Mouse (Mus musculus) gastrocnemius, adult 8-10 months (tissue): ENCODE results near the gene Slc26a9. TPM values are rescaled to one million over a fixed set of nuclear protein-coding genes. Genes with fewer than 3 reads are reported as not detected.

Experiments
- DNase-seq, 2 experiments: peaks; one replicate each; pipeline ENCODE4 v3.0.0; 2022; ENCODE audit warnings: low spot score in 2 of 2
- total RNA-seq, 4 experiments: library from RNA; stranded (reverse); gene quantifications; 2 replicates each; pipeline ENCODE4 v1.2.4; 2022

Gene Slc26a9
- total RNA-seq = not detected

DNA sequence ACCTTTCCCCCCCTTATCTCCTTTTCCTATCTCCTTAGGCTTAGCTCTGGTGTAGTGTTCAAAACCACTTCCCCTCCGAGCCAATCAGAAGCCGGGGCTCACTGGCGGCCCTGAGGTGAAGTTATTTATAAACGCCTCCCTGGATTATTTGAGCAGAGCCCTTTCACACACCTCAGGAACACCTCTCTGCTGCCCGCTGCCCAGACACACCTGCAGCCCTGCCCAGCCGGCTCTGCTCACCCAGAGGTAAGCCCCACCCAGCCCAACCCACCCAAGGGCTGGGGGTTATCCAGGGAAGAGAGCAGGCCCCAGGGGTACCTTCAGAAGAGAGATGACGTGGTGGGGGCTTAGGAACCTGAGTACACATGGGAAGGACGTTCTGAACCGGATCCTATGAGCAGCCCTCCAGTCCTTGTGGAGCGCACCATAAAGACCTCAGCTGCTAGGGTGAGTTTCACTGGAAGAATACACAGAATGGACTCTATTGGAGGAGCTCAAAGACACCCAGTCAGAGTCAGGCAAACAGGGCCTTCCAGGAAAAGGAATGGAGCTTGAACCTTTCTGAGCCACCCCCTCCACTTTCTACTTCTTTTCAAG, at the start of gene Slc26a9:
TSS of gene Slc26a9 (plus strand) at position 155 of the 597 bp plus-strand sequence.
- no peak for DNase-seq

DNA sequence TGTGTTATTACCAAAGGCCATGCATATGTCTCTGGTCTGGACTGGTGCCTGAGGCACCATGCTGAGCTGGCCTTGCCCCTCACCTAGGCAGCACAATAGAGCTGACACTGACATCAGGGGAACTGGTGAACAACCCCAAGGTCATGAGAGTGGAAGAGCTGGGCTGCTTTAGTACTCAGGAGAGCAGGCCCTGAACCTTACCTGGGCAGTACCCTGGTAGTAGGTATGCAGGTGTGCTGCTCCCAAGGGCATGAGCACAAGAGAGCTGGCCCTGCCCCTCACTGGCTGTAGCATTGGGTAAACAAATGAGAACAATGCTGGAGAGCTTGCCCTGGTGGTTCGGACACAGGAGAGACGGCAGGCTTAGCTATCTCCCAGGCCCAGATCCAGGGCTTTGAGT, 48.5 kb upstream of the Slc26a9 start:
- no peak for DNase-seq

GRCm38 (mm10) chr1:131696325-131696724, 47.5 kb upstream of the Slc26a9 start:
- no peak for DNase-seq

DNA sequence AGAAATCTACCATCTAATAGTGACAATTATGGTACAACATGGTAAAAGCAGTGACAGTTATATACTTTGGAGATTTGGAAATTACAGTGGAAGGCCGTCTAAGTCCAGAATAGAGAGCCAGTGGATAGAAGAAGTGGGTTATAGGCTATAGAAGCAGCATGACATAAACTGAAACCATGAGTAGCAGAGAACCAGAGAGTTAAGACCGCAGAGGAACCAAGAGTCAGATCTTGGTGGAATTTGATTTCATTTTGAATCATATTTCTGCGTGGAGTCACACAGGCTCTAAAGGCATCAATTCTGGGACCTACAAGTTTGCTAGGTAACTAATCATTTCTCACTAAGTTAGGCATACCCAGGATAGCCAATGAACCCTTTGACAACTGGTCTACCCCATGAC, 45.1 kb upstream of the Slc26a9 start:
- no peak for DNase-seq

- no peak for DNase-seq
Measured at GRCm38 (mm10) chr1:131699642-131700041, 44.2 kb upstream of the Slc26a9 start.

DNA sequence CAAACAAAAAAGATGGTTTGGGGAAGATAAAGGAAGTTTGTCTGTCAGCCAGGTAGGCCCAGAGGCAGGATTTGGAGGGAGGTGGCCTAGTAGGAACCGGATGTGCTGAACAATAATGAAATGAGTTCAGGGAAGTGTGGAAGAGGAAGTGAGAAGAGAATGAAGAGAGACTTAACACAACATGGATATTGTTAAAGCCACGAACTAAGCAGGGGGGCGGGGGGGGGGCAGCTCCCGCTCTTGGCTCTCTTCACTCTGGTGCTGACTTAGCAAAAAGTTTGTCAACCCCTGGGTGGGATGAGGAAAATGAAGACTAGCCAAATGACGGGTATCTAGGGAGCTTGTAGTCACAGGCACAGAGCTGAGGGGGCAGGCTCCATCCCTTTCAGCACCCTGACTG, 43.4 kb upstream of the Slc26a9 start:
- no peak for DNase-seq

DNA sequence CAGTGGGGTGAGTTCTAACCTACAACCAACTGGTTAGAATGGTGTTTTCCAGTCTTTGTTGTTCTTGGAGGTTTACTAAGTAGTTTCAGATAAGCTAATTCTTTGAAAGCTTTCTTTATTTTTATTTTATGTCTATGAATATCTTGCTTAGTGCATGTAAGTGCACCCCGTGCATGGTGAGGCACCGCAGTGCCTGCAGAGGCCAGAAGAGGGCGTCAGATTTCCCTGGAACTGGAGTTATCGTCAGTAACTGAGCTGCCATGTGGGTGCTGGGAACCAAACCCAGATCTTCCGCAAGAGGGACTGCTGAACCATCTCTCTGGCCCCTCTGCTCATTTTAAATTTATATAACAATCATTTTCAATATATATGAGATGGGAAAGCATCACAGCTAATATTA, 42.4 kb upstream of the Slc26a9 start:
- DNase-seq = no peak

GRCm38 (mm10) chr1:131702094-131702766, 41.6 kb upstream of the Slc26a9 start:
- DNase-seq = no peak

DNA sequence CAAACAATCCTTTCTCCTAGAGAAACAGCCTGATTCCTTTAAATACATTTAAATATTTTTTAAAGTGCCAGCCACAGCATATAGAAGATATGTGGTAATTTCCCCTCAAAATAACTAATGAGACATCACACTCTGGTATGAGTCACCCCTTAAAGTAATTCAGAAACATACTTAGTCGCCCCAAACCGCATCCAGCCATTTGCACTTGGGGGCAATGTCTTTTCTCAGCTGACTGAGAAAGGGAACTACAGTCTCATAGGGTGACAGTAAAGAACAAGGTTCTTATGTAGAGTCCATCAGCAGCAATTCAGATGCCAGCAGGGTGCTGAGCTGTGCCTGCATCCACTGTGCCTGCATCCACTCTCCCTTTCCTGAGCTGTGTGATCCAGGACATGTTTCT, 40.3 kb upstream of the Slc26a9 start:
- DNase-seq = no peak

- DNase-seq = peak in 1 of 2 experiments; percentile 31
Measured at GRCm38 (mm10) chr1:131708338-131708737, 35.5 kb upstream of the Slc26a9 start.

DNA sequence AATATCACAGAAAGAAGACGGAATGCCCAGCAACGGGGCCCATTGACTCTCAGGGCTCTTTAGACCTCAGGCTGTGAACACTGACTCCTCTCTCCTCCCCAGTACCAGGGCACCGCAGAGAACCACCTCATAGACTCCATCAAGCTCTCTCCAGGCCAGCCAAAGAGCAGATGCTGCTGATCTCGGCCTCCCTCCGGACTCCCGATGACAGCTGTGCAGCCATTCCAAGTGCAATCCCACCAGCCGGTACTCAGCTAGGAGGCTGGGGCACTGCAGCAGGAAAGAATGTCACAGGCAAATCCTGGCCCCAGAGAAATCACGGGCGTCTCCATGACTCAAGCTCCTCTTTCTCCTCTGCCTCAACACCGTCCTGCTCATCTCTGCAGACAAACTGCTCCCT, 32.3 kb upstream of the Slc26a9 start:
- no peak for DNase-seq

GRCm38 (mm10) chr1:131712386-131712785, 31.4 kb upstream of the Slc26a9 start:
- peak; percentile 51 to 63 for DNase-seq

DNA sequence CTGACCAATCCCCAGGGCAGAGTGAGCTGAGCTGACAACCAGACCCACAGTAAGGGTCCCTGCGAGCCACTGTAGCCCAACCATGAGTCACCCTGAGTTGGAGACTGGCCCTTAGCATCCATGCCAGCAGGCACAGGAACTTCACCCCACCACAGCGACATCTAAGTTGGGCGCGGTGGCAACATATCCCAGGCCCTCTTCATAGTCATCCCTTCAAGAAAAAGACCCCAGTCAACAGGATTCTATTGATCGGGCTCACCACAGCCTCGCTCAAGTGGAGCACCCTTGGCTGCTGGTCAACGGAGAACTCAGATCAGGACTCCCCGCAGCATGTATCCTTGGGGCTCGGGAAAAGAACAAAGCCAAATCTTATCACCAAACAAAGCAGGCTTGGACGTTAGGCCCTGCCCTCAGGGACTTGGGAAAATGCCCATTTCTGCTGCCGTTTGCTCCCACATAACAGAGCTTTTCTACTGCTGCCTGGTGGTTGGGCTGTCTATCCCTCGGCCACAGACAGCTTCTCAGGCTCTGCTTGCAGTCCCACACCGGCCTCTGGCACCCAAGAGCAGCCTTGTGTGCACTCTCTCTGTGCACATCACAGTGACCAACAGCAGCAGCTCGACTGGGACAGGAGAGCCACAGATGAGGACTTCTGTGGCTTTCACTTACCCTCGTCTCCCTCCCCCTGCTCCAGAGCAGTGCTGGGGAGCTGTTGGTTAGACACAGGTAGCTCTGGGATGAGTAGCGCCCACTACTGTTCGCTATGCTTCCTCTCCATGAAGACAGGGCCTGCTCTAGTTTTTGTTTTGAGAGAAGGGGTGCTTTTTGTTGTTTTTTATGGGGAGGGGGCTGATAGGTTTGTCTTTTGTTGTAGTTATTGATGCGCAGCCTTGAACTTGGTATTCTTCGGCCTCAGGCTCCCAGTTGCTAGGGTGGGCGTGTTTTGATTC, 29.2 kb upstream of the Slc26a9 start:
- no peak for DNase-seq

DNA sequence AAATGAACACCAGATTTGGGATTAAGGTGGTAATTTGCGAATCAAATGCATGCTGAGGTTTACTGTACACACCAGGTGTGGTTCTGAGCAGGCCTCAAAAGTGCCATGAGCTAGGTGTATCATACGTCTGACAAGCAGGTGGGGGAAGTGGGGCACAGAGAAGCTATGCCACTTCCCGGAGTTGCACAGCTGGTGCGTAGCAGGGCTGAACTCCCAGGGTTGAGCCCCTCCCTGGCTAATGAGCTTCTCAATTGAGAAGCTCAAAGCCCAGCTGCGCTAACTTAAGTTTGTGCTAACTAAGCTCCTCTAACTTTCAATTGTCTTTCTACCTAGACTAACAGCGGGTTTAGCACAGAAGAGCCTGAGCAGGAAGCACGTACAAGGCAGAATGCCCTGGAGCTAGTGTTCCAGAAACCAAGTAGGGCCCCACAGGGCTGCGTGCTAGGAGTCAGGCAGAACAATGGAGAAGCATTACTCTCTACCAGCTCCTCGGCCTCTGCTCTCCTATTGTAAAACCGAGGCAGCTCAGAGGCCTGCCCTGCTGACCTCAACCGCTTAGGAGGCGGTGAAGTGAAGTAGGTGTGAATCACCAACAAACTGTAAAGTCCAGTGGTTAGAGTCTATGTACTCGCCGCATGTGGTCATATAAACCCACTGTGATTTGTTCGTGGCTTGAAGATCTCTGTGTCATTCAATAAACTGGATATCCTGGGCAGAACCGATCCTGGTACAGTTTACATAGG, 24.7 kb upstream of the Slc26a9 start:
- DNase-seq = no peak

DNA sequence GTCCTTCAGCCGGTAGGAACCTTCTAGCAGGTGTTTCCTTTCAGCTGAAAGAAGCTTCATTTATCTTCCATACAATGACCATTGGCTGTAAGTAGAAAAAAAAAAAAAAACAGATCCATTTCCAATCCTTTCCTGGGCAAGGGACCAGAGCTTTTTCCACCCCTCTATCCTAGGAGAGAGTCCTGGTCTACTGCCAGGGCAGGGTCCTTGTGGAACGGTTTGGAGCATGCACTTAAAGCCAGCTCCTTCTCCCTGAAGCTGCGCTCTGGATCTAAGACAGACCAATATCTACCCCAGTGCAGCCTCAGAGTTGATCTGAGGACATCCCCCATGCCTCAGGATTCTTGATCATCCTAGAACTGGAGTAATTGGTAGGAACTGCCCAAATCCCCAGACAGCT, 21.8 kb upstream of the Slc26a9 start:
- DNase-seq = no peak

DNA sequence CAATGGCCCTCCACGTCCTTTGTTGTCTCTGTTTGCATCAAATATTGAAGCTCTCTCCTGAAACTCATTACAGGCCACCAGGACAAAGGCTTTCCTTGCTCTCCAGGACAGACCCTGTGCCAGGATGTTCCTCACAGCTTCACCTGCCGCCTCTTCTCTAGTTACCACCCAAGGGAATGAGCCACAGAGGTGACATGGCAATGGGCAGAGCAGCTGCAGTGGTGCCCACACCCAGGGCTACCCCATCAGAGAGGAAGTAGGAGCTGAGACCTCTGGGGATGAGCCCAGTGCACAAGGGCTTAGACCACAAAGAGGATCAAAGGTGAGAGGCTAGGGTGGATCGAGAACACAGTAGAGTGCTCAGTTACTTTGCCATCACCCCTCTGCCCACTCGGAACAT, 20.3 kb upstream of the Slc26a9 start:
- DNase-seq = no peak

DNA sequence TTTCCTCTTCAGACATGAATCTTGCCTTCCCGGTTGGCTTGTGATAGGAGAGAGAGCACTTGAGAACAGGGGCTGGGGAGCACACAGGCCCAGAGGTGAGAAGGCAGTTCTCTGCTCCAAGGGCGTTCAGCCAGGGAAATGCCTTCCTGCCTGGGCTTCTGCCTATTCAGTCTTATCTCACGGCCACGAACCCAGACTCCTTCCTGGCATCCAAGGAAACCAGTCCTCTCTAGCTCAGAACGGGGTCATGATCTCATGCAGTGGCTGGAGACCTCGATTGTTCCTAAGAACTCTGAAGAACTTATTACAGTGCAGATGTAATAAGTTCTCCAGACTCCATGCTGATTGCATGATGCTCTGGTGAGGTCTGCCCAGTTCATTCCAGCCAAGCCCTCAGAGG, 17.2 kb upstream of the Slc26a9 start:
- DNase-seq = no peak

DNA sequence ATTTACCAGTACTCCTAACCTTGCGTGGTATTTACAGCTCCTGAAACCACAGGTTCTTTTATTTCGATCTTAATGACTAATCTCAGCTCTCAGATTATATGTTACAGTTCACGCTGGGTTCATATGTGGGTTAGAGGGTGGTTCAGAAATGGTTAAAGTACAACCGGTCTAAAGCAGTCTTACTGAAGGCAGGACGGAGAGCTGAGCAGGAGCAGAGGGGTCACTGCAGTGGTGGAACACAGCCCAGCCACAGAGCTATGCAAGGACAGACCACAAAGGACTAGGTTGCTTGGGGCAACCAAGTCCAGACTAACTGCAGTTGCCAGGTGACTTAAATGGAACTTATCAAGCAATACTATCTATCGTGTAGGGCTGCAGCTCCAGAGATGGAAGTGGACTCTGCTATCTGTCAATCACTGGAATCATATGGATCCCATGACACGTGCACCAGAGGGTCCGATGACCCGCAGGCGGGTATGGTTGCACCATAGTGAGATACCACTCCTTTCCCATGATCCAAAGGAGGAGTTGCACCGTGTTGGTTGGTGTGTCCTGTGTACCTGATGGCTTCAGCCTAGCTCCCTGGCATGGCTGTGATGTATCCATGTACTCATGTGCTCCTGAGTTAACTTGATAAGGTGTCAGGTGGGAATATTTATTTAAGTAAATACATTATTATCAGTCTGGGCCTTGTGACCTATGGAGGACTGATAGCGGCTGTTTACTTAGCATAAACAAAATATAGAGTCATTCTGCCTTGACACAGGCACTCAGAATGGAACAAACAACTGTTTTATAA, 13.0 kb upstream of the Slc26a9 start:
- DNase-seq = no peak

DNA sequence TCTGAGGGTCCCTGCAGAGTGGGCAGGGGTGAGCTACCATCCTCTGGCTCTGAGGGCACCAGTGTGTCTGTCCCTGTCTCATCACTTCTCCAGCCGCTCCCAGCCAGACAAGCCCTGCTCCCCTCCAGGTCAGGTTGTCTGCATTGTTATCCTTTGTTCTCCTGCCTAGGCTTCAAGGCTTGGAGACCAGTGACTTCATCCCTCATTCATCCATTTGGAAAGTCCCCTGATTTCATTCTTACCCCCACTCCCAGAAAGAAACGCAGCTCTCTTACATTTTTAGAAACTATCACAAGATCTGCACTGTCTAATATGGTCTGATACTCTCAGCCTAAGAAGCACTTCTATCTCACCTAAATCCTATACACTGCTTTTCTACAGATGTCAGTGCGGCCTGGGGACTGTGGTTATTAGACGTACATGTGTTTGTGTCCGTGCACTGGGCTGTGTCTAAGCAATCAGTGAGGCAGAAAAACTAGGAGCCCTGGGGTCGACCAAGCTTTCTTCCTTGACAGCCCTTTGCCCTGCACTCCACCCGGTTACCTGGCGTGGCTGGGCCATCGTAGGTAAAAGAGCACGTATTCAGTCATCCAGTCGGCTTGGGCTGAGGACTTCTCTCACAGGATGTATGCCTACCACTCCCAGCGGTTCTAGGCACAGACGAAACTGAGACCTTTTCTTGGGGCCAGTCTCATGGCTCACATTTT, 10.2 kb upstream of the Slc26a9 start:
- no peak for DNase-seq

DNA sequence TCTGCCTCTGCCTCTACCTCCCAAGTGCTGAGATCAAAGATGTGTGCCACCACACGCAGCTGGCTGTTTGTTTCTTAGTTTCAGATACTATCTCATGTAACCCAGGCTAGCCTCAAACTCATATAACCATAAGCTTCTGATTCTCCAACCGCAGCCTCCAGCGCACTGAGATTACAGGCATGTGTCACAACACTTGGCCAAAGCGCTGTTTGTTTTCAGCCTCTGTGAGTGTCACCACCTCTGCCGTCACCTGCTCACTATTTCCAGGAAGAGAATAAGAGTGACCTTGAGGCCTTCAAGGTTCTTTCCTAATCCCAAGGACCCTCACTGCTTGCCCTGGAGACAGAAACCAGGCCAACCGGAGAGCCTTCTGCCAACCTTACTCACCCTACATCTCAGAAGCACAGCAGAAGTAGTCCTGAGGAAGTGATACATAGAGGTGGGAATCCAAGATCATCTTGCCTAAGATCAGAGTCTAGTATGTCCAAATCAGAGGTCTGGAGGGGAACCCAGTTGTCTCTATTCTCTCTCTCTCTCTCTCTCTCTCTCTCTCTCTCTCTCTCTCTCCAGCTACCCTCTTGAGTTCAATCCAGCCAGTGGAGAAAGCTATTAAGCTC, 9.1 kb upstream of the Slc26a9 start:
- DNase-seq = no peak
